Mouse (Mus musculus) layer of hippocampus, adult 8-10 months (tissue): ENCODE results near the gene Timmdc1. TPM values are rescaled to one million over a fixed set of nuclear protein-coding genes. Genes with fewer than 3 reads are reported as not detected.
A peak's percentile ranks its signal among the peaks of the same experiment; 100 is the strongest.

Experiments
- DNase-seq, 2 experiments: peaks; one replicate each; pipeline ENCODE4 v3.0.0; 2022; ENCODE audit warnings: low spot score in 2 of 2
- total RNA-seq, 4 experiments: library from RNA; stranded (reverse); gene quantifications; 2 replicates each; pipeline ENCODE4 v1.2.4; 2022

The Timmdc1 gene
- total RNA-seq = 10 to 100 TPM; 24.8 to 28.1 (median 27.2) TPM

DNA sequence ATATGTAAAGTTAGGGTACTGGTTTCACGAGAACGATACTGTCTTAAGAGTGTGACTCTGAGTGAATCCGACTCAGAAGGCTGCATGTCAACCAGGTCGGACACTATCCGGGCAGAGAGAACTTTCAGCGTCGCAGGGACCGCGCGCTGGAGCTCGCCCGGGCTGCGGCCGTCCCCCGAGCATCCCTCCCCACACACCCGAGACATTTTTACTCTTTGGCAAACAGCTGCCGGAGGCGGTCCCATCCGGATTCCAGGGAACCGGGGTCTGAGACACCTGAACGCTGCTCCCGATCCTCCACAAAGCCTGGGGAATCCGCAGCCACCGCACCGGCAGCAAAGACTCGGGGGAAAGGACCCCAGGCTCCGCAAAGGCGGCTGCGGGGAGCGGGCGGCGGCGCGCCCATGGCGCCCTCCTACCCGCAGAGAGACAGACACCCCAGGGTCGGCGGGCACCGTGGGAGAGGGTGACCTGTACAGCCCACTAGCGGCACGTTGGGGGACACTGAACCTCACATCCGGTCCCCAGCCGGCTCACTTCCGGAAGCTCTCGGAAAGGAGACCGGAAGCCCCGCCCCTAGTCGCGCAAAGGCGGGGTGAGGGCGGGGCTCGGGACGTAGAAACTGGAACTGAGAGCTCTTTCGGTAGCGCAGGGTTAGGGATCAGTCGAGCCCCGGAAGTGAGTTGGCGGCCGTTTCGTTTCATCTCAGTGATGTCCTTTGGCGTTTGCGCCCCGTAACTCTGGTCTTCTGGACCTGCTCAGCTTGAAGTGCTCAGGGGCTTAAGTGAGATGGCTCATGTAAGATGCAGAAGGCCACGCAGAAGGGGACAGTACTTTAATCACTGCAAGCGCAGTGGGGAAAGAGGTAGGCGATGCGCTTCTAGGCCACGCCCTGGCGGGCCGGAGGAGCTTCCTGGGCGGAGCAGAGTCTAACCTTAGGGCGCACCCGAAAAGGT, at the start of gene Timmdc1:
Gene Timmdc1, minus strand, starts transcription at position 535 of the 956 bp plus-strand sequence.
- peak; percentile 94 to 95 for DNase-seq

DNA sequence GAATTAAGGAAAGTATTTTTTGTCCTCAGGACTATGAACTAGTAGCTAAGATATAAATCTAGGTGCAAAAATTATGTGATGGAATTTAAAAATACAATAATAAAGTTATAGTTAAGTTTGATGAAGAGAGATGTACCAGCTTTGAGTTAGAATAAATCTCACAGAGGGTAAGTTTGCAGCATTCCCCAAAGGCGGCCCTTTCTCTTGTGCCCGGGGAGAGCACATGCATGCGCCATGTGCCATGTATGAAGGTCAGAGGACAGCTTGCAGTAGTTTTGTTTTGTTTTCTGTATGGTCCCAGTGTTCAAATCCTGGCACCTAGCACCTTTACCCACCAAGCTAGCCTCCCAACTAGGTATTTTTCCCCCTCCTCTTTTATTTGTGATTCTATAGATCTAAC, 49.0 kb upstream of the Timmdc1 start:
- no peak for DNase-seq

DNA sequence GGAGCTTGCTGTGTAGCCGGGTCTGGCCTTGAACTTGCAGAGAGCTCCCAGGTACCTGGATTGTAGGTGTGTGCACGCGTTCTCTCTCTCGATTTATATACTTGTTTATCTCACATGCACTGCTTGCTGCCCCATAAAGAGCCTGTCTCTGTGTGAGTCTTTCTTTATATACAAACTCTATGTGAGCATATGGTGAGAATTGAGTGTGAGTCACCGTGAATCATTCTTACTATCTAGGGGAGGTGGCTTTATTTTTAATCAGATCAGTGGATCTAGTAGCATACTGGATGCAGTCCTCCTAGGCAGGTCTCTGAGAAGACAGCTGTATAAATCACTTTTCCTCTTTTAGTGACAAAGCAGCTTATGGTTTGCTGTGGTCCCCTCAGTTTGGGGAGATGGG, 45.7 kb upstream of the Timmdc1 start:
- no peak for DNase-seq

DNA sequence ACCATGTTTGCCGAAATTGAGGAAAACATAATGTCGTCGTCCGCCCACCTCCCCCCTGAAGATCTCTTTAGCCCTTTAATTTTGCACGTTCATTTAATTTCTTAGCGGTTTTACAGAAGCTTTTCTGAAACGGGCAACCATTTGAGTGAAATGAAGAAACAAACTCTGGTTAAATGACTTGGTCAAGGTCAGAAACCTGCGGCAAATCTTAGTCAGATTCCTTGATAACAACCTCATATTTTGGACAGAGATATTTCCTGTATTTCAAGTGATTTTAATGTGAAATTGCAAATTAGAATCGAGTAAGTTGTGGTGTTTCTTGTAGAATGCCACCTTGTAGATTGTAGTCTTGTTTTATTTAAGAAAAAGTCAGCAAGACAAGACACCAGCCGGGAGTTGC, 41.1 kb upstream of the Timmdc1 start:
- no peak for DNase-seq

DNA sequence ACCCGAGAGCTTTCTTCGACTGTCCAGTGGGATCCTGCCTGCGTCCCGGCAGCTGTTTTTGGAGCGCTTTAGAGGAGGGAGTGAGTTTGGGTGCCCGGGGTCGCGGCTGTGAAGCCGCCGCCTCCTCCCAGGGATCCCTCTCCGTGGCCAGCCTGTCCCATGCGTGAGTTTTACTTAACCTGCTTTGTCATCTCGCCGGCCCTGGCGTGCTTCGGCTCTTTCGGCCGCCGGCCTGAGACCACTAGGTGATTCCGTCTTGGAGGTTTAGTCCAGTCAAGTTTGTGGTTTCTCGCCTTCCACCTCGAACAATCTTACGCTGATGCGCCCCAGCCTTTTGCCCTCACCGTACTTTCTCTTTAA, 40.5 kb upstream of the Timmdc1 start:
- DNase-seq = no peak

DNA sequence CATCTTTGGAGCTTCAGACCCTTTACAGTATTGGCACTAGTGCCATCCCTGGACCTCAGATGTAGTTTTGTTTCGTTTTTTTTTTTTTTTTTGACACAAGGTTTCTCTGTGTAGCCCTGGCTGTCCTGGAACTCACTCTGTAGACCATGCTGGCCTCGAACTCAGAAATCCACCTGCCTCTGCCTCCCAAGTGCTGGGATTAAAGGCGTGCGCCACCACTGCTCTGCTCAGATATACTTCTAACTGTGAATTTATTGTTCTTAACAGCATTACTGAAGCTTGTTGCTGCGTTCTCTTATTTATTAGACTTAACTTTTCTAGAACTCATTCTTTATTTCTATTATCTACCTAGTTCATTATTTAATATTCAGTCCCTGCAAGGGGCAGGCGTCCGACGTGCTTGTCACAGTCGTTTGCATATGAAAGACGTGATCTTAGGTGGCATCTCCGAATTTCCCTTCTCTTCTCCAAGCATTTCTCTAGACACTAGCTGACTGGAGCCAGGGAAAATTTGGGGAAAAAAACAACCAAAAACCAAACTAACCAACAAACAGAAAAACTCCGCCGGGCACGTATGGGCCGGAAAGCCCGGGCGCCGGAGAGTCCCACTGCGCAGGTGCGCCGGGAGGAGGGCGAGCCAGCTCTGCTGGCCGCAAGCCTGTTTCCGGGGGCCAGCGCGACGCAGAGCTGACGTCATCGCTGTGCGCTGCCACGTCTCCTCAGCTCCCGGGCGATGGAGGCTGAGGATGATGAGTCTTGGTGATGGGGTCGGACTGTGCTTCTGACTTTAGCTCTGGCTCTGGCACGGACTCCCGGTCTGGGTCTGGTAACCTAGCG, 39.9 kb upstream of the Timmdc1 start:
- DNase-seq = peak; percentile 91 to 96

DNA sequence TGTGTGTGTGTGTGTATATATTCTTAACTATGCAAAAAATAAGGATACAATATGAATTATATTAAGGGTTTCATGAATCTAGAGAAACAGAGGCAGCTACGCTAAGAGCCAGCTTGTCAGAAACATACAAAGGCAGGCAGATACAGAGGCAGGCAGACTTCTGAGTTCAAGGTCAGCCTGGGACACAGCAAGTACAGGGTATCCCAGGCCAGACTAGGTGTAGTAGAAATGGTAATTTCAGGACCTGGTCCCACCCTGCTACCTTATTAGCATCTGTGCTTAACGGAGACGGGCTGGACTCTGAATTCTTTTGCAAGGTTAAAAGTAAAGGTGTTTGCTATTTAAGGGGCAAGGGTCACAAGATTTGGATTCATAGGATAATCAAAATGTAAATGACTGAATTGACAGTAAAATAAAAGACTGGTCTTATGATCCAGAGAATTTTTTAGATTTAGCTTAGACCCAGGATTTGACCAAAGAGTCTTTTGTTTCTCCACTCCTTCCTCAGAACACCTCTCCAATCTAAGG, 35.8 kb upstream of the Timmdc1 start, which contains the start of gene Tmem39a:
Gene Tmem39a, plus strand, starts transcription at position 478 of the 528 bp plus-strand sequence.
- DNase-seq = no peak

DNA sequence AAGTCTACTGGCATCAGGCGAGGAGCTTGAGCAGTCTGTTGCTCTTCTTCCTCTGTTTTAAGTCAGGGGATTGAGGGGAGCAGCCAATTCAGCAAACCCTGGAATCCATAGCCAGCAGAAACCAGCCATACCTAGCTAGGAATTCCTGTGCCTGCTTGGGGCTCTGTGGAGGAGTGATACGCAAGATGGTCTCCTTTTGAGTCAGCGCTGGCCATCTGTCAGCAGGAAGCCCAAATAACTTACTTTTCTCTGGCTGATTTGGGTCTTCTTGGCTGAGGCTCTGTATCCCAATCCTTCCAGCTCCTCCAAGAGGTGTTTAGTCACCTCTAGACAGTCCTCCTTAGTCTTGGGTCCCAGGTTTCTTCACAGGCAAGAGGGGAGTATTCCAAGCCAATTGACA, 33.5 kb upstream of the Timmdc1 start:
- DNase-seq = peak in 1 of 2 experiments; percentile 52

DNA sequence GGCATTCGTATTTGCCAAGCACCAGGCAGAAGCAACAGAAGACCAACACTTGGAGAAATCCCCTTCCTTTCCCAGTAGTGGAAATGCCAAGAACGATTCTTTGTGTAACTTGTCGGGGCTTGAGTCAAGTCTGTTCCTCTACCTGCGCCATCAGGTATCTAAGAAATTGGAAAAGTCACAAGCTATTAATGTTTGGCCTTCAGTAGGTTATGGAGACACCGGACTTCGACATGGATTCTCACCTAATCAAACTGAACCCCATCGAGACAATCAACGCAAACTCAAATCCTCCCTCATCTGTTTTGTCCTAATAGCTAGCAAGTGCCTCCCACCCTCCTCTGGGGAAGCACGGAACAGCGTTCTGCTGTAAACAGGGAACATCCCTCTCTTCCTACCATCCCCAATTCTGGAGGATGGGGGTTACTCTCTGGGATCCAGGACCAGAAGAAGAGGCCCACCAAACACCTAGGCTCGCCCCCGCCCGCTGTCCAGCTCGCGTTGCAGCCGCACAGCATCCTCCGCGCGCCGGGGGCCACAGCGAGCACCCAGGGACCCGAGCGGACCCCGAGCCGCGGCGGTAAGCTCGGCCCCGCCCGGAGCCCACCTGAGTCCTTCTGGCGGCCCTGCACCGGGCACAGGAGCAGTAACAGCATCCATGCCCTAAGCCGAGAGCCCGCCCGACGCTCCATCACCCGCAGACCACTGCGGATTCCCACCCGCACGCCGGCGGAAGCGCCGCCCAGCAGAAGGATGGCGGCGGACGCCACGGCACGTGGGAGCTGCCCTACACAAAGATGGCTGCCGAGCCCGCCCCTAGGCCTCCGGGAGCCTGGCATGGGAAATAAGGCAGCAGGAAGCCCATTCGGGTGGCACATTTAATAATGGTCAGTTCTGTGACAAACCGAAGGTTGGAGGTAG, 27.3 kb upstream of the Timmdc1 start, which contains the start of gene Poglut1:
Gene Poglut1, minus strand, starts transcription at position 780 of the 918 bp plus-strand sequence.
- peak; percentile 71 to 82 for DNase-seq

DNA sequence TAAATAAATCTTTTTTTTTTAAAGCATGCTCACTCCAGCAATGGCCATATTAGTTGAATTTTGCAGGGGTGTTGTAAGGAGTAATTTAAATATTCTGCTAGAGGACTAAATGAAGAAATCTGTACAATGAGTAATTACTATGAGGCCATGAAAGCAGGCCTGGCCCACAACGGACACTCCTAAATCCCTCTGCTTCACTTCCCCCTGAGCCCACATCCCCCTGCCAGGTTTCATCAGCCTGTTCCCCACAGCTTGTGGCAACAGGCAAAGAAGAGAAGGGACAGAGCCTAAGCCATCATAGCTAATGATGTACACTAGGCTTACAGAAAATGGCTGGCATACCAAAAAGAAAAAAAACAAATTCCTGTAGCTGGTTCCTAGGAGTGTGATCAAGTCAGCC, 25.5 kb upstream of the Timmdc1 start:
- DNase-seq = no peak

DNA sequence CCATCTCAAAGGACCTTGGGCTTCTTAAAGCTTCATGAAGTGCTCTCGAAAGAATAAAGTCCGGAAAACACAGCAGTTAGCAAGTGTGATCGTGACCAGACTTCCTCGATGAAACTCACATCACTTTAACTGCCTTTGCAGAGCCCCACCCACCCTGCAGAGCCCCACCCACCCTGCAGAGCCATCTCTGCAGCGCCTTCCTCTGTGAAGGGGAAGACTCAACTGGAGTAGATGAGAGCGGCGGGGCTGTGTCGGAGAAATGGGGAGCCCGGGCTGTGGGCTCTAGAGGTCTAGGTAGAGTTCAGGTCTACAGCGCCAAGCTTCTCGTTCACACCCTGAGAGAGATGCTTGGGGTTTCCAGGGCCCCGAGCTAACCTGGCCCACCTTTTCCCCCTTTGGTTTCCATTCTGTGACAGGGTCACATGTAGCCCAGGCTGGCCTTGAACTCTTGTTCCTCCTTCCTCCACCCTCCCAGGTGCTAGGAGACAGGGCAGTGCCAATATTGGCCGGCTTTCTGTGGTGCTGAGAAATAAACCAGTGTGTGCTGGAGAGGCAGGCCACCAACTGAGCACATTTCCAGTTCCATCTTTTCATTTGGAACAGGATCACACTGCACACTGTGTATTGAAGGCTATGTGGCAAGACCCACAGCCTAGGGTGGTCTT, 16.4 kb upstream of the Timmdc1 start:
- no peak for DNase-seq

DNA sequence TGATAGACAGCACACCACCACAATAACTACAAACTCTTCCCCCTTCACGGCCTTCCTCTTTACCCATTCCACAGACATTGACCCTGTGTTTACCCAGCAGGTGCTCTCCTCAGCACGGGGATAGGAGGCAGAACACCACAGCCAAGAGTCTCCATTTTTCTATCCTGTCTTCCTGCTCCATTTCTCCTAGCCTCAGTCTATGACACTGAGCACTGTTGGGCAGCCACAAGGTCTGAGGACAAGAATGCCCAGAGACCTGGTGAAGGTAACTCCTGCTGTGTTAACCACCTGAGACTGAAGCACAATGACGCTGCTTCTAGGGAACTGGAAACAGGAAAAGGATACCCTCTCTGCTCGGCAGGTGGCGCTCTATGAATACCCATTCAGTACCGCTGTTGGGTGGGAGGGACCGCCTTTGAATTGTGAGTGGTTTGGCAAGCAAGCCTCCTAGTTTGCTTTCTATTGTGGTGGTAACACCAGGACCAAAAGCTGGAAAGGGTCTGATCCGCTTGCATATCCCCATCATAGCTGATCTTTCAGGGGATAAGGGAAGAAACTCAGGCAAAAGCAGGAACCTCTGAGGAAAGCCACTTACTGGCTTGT, 14.2 kb upstream of the Timmdc1 start:
- peak; percentile 63 to 77 for DNase-seq

DNA sequence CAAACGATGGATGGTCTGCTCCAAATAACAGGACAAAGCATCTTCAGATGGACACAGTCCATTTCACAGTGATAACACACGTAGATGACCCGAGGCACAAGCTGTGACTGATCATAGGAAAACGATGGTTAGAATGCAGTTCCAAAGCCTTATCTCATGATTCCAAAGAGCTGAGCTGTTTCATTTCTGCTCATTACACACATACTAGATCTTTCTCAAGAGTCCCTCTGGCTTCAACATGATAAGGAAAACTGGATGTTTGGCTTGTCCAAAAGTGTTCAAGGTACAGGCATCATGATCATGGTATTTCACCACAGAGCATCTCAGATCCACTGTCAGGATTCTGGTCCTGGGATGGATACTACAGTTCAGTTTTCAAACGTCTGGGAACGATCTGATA, 3.8 kb upstream of the Timmdc1 start:
- no peak for DNase-seq

DNA sequence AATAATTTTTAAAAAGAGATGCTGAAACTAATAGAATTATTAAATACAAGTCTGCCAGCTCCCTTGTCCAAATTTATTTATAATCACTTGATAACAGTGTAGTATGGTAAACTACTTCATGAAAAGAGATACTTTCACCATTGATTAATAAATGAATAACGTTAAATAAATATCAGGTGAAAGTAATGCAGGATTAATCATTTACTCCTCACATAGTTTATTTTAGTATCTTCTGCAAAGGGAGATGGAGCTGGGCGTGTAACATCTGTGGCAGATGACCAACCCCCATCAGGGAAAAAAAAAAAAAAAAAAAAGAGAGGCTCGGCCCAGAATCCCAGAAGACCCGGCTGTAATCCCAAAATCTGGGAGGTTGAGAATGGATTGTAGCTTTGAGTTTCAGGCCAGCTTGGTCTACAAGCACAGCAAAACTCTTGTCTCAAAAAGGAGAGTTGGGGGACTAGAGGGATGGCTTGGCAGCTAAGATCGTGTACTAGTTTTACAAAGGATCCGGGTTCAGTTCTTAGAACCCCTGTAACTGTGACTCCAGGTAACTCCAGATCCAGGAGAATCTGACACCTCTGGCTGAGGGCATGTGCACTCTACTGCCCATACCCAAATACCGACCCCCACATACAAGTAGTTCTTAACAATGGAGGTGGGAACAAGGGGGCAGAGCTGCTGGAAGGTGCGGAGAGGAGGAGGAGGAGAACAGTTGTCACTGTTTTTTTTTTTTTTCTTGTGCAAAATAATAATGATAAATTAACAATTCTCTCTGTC, 1.1 kb downstream of the Timmdc1 start:
- DNase-seq = no peak

DNA sequence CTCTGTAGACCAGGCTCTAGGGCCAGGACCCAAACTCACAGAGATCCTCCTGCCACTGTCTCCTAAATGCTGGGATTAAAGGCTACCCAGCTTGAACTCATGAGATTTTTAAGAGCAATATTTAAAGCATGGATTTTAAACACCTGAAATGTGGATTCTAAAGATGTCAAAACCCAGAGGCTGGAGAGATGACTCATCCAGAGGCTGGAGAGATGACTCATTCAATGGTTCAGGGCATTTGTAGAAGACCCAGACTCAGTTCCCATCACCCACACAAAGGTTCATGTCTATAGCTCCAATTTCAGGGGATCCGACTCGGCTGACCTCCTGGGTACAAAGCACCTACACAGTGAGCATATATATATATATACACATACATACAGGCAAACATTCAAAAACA, 3.3 kb downstream of the Timmdc1 start:
- DNase-seq = no peak

DNA sequence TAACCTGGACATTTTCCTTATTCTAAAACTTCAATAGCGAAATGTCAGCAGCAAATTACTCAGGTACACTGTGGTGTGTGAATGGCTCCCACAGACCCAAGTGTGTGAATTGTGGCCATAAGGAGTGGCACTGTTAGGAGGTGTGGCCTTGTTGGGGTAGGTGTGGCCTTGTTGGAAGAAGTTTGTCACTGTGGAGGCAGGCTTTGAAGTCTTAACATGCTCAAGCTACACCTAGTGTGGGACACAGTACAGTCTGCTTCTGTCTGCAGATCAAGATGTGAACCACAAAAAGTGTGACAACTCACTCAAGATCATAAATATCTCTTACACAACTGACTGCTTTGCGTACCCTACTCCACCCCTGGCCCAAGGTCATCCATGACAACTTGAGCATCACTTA, 11.6 kb downstream of the Timmdc1 start:
- no peak for DNase-seq

DNA sequence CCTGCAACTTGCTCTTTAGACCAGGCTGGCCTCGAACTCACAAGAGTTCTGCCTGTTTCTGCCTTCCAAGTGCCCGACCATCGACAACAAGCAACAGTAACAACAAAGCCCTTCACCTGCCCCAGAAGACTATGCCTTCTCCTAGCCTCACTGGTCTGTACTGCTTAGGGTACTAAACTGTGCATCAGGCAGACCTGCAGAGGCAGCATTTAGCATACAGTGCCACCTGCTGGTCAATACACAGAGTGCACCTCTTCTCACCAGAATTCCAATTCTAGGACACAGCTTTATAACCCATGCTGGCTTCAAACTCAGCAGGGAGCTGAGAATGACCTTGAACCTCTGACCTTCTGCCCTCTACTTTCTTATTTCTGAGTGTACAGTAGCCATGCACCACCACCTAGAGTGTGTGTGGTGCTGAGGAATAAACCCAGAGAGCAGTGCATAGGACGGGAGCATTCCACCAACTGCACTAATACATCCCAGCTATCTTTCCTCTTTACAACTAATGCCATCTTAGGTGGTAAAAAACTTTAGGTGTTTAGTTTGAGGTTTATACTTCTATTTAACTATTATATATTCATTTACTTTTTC, 16.3 kb downstream of the Timmdc1 start:
- DNase-seq = peak; percentile 58 to 76

DNA sequence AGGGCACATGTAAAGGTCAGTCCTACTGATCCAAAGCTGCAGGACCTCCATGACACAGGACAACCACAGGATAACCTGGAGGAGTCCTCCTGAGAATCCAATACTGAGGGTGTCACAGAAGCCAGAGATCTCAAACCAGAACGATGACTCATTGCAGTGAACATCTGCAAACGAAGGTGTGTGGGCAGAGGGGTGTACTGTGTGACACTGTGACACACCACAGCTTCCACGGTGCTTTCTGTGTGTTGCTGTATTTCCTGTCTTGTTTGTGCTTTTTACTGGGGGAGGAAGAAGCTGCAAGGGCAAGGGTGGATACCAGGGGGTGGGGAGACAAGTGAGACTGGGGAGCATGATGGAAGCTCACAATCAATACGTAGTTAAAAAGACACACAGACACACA, 18.9 kb downstream of the Timmdc1 start:
- no peak for DNase-seq

DNA sequence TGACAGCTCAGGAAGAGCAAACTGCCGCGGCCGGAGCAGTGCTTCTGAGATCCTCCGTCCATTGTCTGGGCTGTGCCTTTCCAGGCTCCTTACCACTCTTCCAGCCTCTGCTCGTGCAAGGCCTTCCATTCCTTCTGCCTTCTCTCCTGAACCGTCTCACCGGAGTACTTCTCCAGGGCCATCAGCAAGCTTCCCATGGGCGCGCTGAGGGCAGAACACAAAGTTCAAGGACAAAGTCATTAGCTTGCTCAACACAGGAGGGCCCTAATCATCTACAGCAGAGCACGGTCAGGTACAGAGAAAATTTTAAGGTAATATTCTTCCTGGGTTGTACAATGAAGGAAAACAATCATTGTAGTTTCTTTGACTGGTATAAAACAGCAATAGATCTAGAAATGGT, 20.0 kb downstream of the Timmdc1 start:
- no peak for DNase-seq
